Mouse (Mus musculus): ENCODE measurements around the gene Anapc11. TPM values are rescaled to one million over a fixed set of nuclear protein-coding genes. Genes with fewer than 3 reads are reported as not detected.

Gene Anapc11
- polyA plus RNA-seq, 1 experiment from 2014 or later = 212 TPM

GRCm38 (mm10) chr11:120648001-120648476 is 49.8 kb downstream of the Anapc11 start, which contains the start of gene Myadml2:
Gene Myadml2 (minus strand): TSS chr11:120648158.
- H3K4me1 ChIP-seq (ENCODE audit: control insufficient read depth, insufficient read depth, low read length) = peaks cover 9% of the 10 kb centered on the region
- peak within 1 kb of the TSS; percentile 9; the same call in 1 of the 2 replicates for H3K9ac ChIP-seq (ENCODE audit: low read depth, low read length)
- no peaks in the 10 kb centered on the region for H3K9me3 ChIP-seq (ENCODE audit: control insufficient read depth, low read length)
- H3K4me3 ChIP-seq (ENCODE audit: low read length) = peak within 1 kb of the TSS; percentile 9; the same call in 1 of the 2 replicates
- H3K27ac ChIP-seq (ENCODE audit: low read depth, low read length) = no peak within 1 kb of the TSS
- 7% methylated on average over 13 of the region's 13 CpGs for WGBS
- no peak for ATAC-seq (ENCODE audit: low FRiP score, low TSS enrichment)
- peaks cover 4% of the 10 kb centered on the region; the same call in 1 of the 2 replicates for H3K27me3 ChIP-seq (ENCODE audit: control insufficient read depth, insufficient read depth, low read length)
- H3K4me2 ChIP-seq (replicated peaks; ENCODE audit: low read depth, low read length) = peak within 1 kb of the TSS; percentile 42
- H3K36me3 ChIP-seq (ENCODE audit: control insufficient read depth, insufficient read depth, low read length) = no peaks in the 10 kb centered on the region

- no peak for ATAC-seq (ENCODE audit: low FRiP score, low TSS enrichment)
- Histone ChIP-seq H3K4me2 (replicated peaks; ENCODE audit: low read depth, low read length) (no peak overlapping the region), H3K9me3 (ENCODE audit: control insufficient read depth, low read length) (no peaks in the 10 kb centered on the region), H3K9ac (ENCODE audit: low read depth, low read length) (no peak overlapping the region), H3K36me3 (ENCODE audit: control insufficient read depth, insufficient read depth, low read length) (no peaks in the 10 kb centered on the region), H3K27me3 (ENCODE audit: control insufficient read depth, insufficient read depth, low read length) (peaks cover 4% of the 10 kb centered on the region; the same call in 1 of the 2 replicates), H3K27ac (ENCODE audit: low read depth, low read length) (no peak overlapping the region), H3K4me3 (ENCODE audit: low read length) (no peak overlapping the region), H3K4me1 (ENCODE audit: control insufficient read depth, insufficient read depth, low read length) (peaks cover 6% of the 10 kb centered on the region)
- WGBS = 81% methylated on average over 3 of the region's 3 CpGs
Observed at GRCm38 (mm10) chr11:120651872-120652271, 53.7 kb downstream of the Anapc11 start.

- Histone ChIP-seq H3K9ac (ENCODE audit: low read depth, low read length) (no peak overlapping the region), H3K27ac (ENCODE audit: low read depth, low read length) (no peak overlapping the region), H3K4me1 (ENCODE audit: control insufficient read depth, insufficient read depth, low read length) (peaks cover 5% of the 10 kb centered on the region; the same call in 1 of the 2 replicates), H3K27me3 (ENCODE audit: control insufficient read depth, insufficient read depth, low read length) (peaks cover 18% of the 10 kb centered on the region), H3K4me2 (replicated peaks; ENCODE audit: low read depth, low read length) (no peak overlapping the region), H3K9me3 (ENCODE audit: control insufficient read depth, low read length) (no peaks in the 10 kb centered on the region), H3K4me3 (ENCODE audit: low read length) (no peak overlapping the region), H3K36me3 (ENCODE audit: control insufficient read depth, insufficient read depth, low read length) (no peaks in the 10 kb centered on the region)
- 74% methylated on average over 3 of the region's 3 CpGs for WGBS
- no peak for ATAC-seq (ENCODE audit: low FRiP score, low TSS enrichment)
Observed at GRCm38 (mm10) chr11:120654741-120655140, 56.5 kb downstream of the Anapc11 start.

- no peak overlapping the region for H3K9ac ChIP-seq (ENCODE audit: low read depth, low read length)
- H3K27me3 ChIP-seq (ENCODE audit: control insufficient read depth, insufficient read depth, low read length) = peaks cover 44% of the 10 kb centered on the region
- no peak for ATAC-seq (ENCODE audit: low FRiP score, low TSS enrichment)
Observed at GRCm38 (mm10) chr11:120657301-120657700, 59.1 kb downstream of the Anapc11 start.

More at GRCm38 (mm10) chr11:120657301-120657700, 59.1 kb downstream of the Anapc11 start:
- Histone ChIP-seq H3K4me2 (replicated peaks; ENCODE audit: low read depth, low read length) (no peak overlapping the region), H3K36me3 (ENCODE audit: control insufficient read depth, insufficient read depth, low read length) (no peaks in the 10 kb centered on the region), H3K4me1 (ENCODE audit: control insufficient read depth, insufficient read depth, low read length) (peaks cover 18% of the 10 kb centered on the region), H3K27ac (ENCODE audit: low read depth, low read length) (no peak overlapping the region), H3K4me3 (ENCODE audit: low read length) (no peak overlapping the region), H3K9me3 (ENCODE audit: control insufficient read depth, low read length) (no peaks in the 10 kb centered on the region)
- 90% methylated on average over 4 of the region's 4 CpGs for WGBS

Small RNAs within 50 kb of the gene (microRNA-seq; reads per million reads assigned to microRNA genes)
- not detected for gene Mir6936

Other genes starting within 250 kb of the Anapc11 start
- gene Actg1, start 249.9 kb upstream of the Anapc11 start, polyA plus RNA-seq (2014; fragmentation: Nextera tagmentation; extraction: Ambion mirVana) = 2,303 and 2,603 TPM in 2 replicates
- 0.62 and 1.6 TPM in 2 replicates for gene Fscn2, start 236.9 kb upstream of the Anapc11 start, polyA plus RNA-seq (2014; fragmentation: Nextera tagmentation; extraction: Ambion mirVana)
- 32.1 and 40.3 TPM in 2 replicates for gene Faap100, start 219.7 kb upstream of the Anapc11 start, polyA plus RNA-seq (2014; fragmentation: Nextera tagmentation; extraction: Ambion mirVana)
- gene Nploc4, start 160.7 kb upstream of the Anapc11 start, polyA plus RNA-seq (2014; fragmentation: Nextera tagmentation; extraction: Ambion mirVana) = 25.0 and 45.4 TPM in 2 replicates
- gene Tspan10, start 155.8 kb upstream of the Anapc11 start, polyA plus RNA-seq (2014; fragmentation: Nextera tagmentation; extraction: Ambion mirVana) = not detected in 2 replicates
- gene Pde6g, start 144.9 kb upstream of the Anapc11 start, polyA plus RNA-seq (2014; fragmentation: Nextera tagmentation; extraction: Ambion mirVana) = 0.17 and 0.20 TPM in 2 replicates
- 14.8 and 18.2 TPM in 2 replicates for gene Oxld1, start 140.4 kb upstream of the Anapc11 start, polyA plus RNA-seq (2014; fragmentation: Nextera tagmentation; extraction: Ambion mirVana)
- gene Ccdc137, start 140.3 kb upstream of the Anapc11 start, polyA plus RNA-seq (2014; fragmentation: Nextera tagmentation; extraction: Ambion mirVana) = 27.4 and 32.8 TPM in 2 replicates
- 46.4 and 51.5 TPM in 2 replicates for gene Arl16, start 130.8 kb upstream of the Anapc11 start, polyA plus RNA-seq (2014; fragmentation: Nextera tagmentation; extraction: Ambion mirVana)
- gene Mrpl12, start 113.8 kb upstream of the Anapc11 start, polyA plus RNA-seq (2014; fragmentation: Nextera tagmentation; extraction: Ambion mirVana) = 176 and 218 TPM in 2 replicates
- gene Slc25a10, start 106.6 kb upstream of the Anapc11 start, polyA plus RNA-seq (2014; fragmentation: Nextera tagmentation; extraction: Ambion mirVana) = 65.3 and 79.1 TPM in 2 replicates
- 2.0 and 2.4 TPM in 2 replicates for gene Gcgr, start 67.7 kb upstream of the Anapc11 start, polyA plus RNA-seq (2014; fragmentation: Nextera tagmentation; extraction: Ambion mirVana)
- 236 and 265 TPM in 2 replicates for gene Mcrip1, start 48.7 kb upstream of the Anapc11 start, polyA plus RNA-seq (2014; fragmentation: Nextera tagmentation; extraction: Ambion mirVana)
- gene Ppp1r27, start 47.3 kb upstream of the Anapc11 start, polyA plus RNA-seq (2014; fragmentation: Nextera tagmentation; extraction: Ambion mirVana) = 0.58 and 0.89 TPM in 2 replicates
- gene P4hb, start 25.2 kb upstream of the Anapc11 start, polyA plus RNA-seq (2014; fragmentation: Nextera tagmentation; extraction: Ambion mirVana) = 558 and 716 TPM in 2 replicates
- 454 and 612 TPM in 2 replicates for gene Arhgdia, start 16.8 kb upstream of the Anapc11 start, polyA plus RNA-seq (2014; fragmentation: Nextera tagmentation; extraction: Ambion mirVana)
- 594 and 799 TPM in 2 replicates for gene Alyref, start 56 bp upstream of the Anapc11 start, polyA plus RNA-seq (2014; fragmentation: Nextera tagmentation; extraction: Ambion mirVana)
- 14.8 and 19.5 TPM in 2 replicates for gene Npb, start 10.1 kb downstream of the Anapc11 start, polyA plus RNA-seq (2014; fragmentation: Nextera tagmentation; extraction: Ambion mirVana)
- 82.7 and 83.5 TPM in 2 replicates for gene Pcyt2, start 19.5 kb downstream of the Anapc11 start, polyA plus RNA-seq (2014; fragmentation: Nextera tagmentation; extraction: Ambion mirVana)
- gene Sirt7, start 26.8 kb downstream of the Anapc11 start, polyA plus RNA-seq (2014; fragmentation: Nextera tagmentation; extraction: Ambion mirVana) = 23.8 and 28.6 TPM in 2 replicates
- 26.9 and 27.9 TPM in 2 replicates for gene Mafg, start 35.2 kb downstream of the Anapc11 start, polyA plus RNA-seq (2014; fragmentation: Nextera tagmentation; extraction: Ambion mirVana)
- gene Pycr1, start 45.3 kb downstream of the Anapc11 start, polyA plus RNA-seq (2014; fragmentation: Nextera tagmentation; extraction: Ambion mirVana) = 19.9 and 21.8 TPM in 2 replicates
- gene Myadml2, start 49.7 kb downstream of the Anapc11 start, polyA plus RNA-seq (2014; fragmentation: Nextera tagmentation; extraction: Ambion mirVana) = not detected in 2 replicates
- 6.9 and 9.9 TPM in 2 replicates for gene Notum, start 62.8 kb downstream of the Anapc11 start, polyA plus RNA-seq (2014; fragmentation: Nextera tagmentation; extraction: Ambion mirVana)
- 107 and 124 TPM in 2 replicates for gene Aspscr1, start 74.6 kb downstream of the Anapc11 start, polyA plus RNA-seq (2014; fragmentation: Nextera tagmentation; extraction: Ambion mirVana)
- 157 and 195 TPM in 2 replicates for gene Cenpx, start 115.3 kb downstream of the Anapc11 start, polyA plus RNA-seq (2014; fragmentation: Nextera tagmentation; extraction: Ambion mirVana)
- 41.9 and 43.1 TPM in 2 replicates for gene Lrrc45, start 115.5 kb downstream of the Anapc11 start, polyA plus RNA-seq (2014; fragmentation: Nextera tagmentation; extraction: Ambion mirVana)
- 5.0 and 28.7 TPM in 2 replicates for gene Rac3, start 123.0 kb downstream of the Anapc11 start, polyA plus RNA-seq (2014; fragmentation: Nextera tagmentation; extraction: Ambion mirVana)
- gene Dcxr, start 128.9 kb downstream of the Anapc11 start, polyA plus RNA-seq (2014; fragmentation: Nextera tagmentation; extraction: Ambion mirVana) = 21.1 and 23.2 TPM in 2 replicates
- 0.47 TPM in 1 of 2 replicates, not detected in the other for gene Cbr2, start 133.7 kb downstream of the Anapc11 start, polyA plus RNA-seq (2014; fragmentation: Nextera tagmentation; extraction: Ambion mirVana)
- 5.2 and 7.9 TPM in 2 replicates for gene Hmga1b, start 164.4 kb downstream of the Anapc11 start, polyA plus RNA-seq (2014; fragmentation: Nextera tagmentation; extraction: Ambion mirVana)
- gene Rfng, start 185.8 kb downstream of the Anapc11 start, polyA plus RNA-seq (2014; fragmentation: Nextera tagmentation; extraction: Ambion mirVana) = 19.3 and 26.2 TPM in 2 replicates
- gene Gps1, start 185.9 kb downstream of the Anapc11 start, polyA plus RNA-seq (2014; fragmentation: Nextera tagmentation; extraction: Ambion mirVana) = 213 and 239 TPM in 2 replicates
- 58.2 and 80.3 TPM in 2 replicates for gene Dus1l, start 198.0 kb downstream of the Anapc11 start, polyA plus RNA-seq (2014; fragmentation: Nextera tagmentation; extraction: Ambion mirVana)
- gene Fasn, start 226.1 kb downstream of the Anapc11 start, polyA plus RNA-seq (2014; fragmentation: Nextera tagmentation; extraction: Ambion mirVana) = 54.9 and 79.9 TPM in 2 replicates